Mouse (Mus musculus): ENCODE measurements around the gene Hspa1a.

GRCm38 (mm10) chr17:35015296-35015695 is 43.3 kb upstream of the Hspa1a start:
- TF ChIP-seq POLR2A (IDR thresholded peaks at IDR 0.05; ENCODE audit: insufficient read depth, low read depth, low read length), result no peak
- no peak for TF ChIP-seq CTCF (IDR thresholded peaks at IDR 0.05; ENCODE audit: insufficient read depth, low read depth, low read length)

Data from olfactory bulb, adult 2 months (tissue).